Mouse (Mus musculus): ENCODE results near the gene Fgfr2. TPM values are rescaled to one million over a fixed set of nuclear protein-coding genes. Genes with fewer than 3 reads are reported as not detected.

The Fgfr2 gene
- not detected for polyA plus RNA-seq (2017; shearing (Covaris generic))

DNA sequence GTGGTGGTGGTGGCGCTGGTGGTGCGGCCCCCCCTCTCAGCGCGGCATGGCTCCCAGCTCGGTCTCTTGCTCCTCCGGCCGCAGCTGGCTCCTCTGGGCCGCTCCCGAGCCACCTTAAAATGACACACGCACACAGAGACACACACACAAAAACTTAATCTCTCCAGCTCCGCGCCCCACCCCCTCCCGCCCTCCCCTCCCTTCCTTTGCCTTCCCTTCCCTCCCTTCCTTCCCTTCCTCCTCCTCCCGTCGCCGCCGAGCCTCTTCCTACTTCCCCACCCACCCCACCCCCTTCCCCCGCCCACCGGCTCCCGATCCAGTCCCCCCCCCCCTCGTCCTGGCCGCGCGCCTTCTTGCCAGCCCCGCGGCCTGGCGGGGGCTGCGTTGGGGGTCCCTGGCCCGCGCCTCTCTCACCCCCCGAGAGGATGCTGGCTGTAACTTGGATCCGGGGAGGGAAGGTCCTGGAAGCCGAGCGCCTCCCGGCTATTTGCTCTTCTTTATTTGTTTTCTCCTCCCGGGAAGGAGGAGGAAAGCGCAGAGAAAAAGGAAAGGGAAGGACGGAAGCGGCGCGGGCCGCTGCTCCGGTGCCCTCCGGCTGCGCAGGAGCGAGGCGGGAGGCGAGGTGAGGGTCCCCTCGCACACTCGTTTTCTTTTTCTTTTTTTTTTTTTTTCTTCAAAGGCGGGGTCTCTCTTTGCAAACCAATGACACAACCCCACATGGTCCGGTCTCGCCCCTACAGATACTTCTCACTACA lies at the start of gene Fgfr2:
Gene Fgfr2 (minus strand): TSS at position 107 of the 755 bp plus-strand sequence.

DNA sequence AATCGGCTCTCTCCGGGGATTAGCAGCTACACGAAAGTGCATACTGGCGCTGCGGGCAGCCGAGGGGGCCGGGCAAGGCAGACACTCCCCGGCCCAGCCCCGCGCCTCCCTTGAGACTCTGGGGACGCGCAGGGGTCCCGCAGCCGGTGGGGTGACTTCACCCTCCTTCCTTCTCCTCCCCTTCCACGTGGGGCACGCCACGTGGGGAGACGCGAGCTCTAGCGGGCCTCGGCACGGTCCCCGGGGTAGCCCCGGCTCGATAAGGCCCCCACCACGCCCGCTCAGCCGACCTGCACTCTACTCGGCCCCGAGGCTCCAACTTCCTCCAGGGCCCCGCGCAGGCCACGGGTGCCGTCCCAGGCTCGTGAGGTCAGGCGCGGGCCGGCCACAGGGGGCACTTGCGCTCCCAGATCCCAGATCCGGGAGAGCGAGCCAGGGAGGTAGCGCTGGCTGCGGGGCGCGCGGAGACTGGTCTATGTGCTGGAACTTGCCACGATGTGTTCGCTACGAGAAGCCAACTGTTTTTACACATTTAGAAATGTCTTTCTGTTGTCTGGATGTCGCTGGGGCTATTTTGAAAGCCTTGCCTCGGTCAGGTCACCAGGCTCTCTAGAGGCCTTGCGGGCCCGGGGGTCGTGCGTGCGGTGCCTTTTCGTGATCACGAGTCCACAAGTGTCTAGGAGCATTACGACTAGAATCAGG lies 1.0 kb upstream of the Fgfr2 start, which contains the start of gene Ctbp2:
Gene Ctbp2 (minus strand): TSS at position 356 of the 702 bp plus-strand sequence.

GRCm38 (mm10) chr7:132930850-132931559 lies 192.1 kb downstream of the Fgfr2 start, which contains the start of gene Zranb1:
Gene Zranb1 (plus strand): TSS chr7:132931142.

GRCm38 (mm10) chr7:132859042-132859958 lies 263.9 kb downstream of the Fgfr2 start, which contains the start of gene Abraxas2:
Gene Abraxas2 (plus strand): TSS chr7:132859225.

GRCm38 (mm10) chr7:132852173-132852844 lies 270.8 kb downstream of the Fgfr2 start, which contains the start of gene Eef1akmt2:
Gene Eef1akmt2 (minus strand): TSS chr7:132852673.

DNA sequence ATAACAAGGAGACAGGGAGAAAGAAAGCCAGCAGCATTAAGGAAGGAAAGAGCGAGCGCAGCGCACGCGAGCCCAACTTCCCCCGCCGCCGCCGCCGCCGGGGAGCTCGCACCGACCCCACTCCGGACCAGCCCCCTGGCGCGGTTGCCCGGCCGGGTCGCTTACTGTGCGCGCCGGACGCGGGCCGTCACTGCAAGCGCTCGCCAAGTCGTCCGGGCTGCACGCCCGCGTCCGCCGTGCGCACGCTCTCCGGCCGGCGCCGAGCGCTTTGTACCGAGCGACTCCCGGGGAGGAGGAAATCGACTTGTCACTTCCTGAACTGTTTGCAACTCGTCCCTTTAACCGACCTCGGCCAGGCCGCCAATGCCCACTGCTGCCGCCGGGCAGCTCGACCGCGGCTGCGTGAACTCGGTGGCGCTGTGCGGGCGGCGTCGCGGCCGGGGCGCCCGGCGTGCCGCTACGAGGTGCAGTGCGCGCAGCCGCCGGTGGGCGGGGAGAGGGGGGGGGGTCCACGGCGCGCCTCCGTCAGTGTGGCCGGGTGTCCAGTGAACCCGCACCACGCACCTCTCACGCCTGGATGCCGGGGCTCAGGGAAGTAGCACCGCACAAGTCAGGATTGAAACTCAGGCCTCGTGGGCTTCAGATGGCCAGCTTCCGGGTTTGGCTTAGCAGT lies 309.6 kb downstream of the Fgfr2 start, which contains the start of gene Fam53b:
Gene Fam53b (minus strand): TSS at position 471 of the 673 bp plus-strand sequence.

DNA sequence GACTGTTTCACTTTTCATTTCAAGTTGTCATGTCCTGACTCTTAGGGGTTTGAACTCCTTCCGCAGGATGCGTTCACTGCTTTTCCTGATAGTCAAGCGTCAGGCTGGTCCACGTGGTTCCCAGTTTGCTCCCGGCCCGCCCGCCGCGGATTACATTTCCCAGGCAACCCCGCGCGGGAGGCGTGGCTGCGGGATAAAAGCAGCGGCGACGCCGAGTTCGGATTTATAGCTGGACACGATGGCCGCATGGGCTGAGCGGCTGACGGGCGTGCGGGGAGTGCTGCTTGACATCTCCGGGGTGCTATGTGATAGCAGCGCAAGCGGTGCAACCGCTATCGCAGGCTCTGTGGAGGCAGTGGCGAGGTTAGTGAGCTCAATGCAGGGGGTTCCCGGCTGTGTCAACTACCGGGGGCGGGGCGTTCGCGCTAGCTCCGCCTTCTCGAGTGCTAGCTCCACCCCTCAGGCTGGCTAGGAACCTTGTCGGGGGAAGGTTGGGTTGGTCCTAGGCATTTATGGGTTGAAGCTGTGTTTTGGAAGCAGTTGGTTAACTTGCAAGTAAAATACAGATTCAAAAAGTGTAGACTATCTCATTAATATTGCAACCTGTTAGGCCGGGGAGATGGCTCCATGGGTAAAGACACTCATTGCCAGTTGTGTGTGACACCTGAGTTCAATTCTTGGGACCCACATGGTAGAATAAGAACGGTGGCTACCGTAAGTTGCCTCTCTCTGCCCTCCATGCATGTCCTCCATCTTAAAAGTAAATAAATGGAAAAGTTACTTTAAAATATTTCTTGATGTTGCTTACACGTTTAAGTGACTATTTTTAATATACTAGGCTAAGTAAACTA lies 512.5 kb downstream of the Fgfr2 start, which contains the start of gene Lhpp:
Gene Lhpp (plus strand): TSS at position 171 of the 851 bp plus-strand sequence.

GRCm38 (mm10) chr7:132599071-132599975 lies 523.8 kb downstream of the Fgfr2 start, which contains the start of gene Nkx1-2:
Gene Nkx1-2 (minus strand): TSS chr7:132599637.

GRCm38 (mm10) chr7:132576116-132576650 lies 547.0 kb downstream of the Fgfr2 start, which contains the start of gene Oat:
Gene Oat (minus strand): TSS chr7:132576398.

GRCm38 (mm10) chr7:132317036-132317541 lies 806.1 kb downstream of the Fgfr2 start, which contains the start of gene Chst15:
Gene Chst15 (minus strand): TSS chr7:132317228.

DNA sequence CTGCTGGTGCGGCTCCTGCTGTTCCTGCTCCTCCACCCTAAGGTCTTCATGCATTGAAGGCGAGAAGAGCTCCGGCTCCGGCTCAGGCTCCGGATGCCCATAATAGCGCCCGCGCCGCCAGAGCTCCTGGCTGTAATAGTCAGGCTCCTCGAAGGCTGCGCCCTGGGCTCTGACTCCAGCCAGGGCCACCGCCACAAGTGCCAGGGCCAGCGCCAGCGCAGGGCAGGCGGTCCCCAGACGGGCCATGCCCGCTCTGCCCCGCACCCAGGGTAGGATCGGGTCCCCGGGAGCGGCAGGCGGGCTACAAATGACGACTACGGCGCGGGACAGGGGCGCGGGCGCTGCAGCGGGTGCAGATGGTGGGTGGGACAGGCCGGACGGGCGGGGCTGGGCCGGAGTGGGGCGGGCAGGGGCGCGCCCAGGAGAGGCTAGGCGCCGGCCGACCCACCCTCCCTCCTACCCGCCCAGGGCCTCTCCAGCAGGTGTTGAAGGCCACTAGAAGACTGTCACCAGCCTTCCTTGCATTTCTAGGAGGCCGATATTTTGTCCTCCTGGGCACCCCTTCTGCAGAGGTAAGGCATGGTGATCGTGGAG lies 968.7 kb downstream of the Fgfr2 start, which contains the start of gene Cpxm2:
Gene Cpxm2 (minus strand): TSS at position 372 of the 594 bp plus-strand sequence.

DNA sequence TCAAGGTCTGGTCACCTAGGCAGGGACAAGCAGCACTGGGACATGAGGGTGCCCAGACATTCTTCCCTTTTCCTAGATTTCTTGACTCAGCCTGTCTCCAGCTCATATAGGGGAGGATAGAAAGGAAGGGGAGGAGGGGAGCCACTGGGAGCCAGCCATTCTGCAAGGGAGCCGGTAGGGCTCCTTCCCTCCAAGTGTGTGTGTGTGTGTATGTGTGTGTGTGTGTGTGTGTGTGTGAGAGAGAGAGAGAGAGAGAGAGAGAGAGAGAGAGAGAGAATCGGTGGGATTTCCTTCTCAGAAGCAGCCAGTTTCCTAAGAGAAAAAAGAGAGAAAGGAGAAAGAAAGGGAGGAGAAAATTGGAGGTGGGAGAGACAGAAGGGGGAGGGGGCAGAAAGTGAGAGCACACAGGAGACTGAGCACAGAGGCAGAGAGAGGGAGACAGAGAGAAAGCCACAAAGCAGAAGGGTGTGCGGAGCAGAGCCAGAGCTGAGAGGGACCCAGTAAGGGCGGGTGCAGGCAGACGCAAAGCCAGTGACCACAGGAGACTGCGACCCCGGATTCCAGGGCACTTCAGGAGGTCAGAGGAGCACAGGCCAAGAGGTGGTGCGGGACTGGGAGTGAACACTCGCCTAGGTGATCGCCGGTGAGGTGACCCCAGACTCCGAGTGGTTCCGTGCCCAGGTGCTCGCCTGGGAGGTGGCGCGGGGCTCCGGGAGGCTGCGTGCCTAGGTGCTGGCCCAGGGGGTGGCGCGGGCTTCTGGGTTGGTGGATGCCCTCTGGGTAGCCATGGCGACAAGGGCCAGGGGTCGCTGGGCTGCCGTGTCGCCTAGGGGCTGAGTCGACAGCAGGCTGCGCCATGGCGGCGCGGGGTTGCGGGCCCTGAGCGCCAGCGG lies 1156.9 kb downstream of the Fgfr2 start, which contains the start of gene Gpr26:
Gene Gpr26 (plus strand): TSS at position 438 of the 893 bp plus-strand sequence.

GRCm38 (mm10) chr7:131559986-131560696 lies 1563.0 kb downstream of the Fgfr2 start, which contains the start of gene Bub3:
Gene Bub3 (plus strand): TSS chr7:131560222.

DNA sequence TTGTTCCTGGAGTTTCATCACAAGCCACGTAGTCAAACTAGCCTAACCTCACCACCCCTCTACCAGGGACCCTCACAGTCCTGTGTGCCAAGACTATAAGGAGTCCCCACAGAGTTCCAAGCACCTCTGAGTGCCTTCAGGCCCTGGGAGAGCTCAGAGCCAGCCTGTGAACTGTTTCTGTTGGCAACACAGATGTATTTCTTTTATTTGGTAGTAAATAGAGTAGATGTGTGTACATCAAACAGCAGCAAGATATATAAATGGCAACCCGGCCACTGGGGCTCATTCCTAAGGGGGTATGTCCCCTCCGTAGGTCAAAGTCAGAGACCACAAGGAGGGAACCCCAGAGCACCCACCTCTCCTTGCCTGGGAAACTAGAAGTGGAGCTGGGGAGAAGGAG lies 1574.7 kb downstream of the Fgfr2 start, which contains the start of gene Hmx2:
Gene Hmx2 (plus strand): TSS at position 301 of the 400 bp plus-strand sequence.

Measured in inflammation-experienced regulatory T-cells, adult 16 weeks (primary cell).